Mouse (Mus musculus): ENCODE measurements around the gene Hcn1.

DNA sequence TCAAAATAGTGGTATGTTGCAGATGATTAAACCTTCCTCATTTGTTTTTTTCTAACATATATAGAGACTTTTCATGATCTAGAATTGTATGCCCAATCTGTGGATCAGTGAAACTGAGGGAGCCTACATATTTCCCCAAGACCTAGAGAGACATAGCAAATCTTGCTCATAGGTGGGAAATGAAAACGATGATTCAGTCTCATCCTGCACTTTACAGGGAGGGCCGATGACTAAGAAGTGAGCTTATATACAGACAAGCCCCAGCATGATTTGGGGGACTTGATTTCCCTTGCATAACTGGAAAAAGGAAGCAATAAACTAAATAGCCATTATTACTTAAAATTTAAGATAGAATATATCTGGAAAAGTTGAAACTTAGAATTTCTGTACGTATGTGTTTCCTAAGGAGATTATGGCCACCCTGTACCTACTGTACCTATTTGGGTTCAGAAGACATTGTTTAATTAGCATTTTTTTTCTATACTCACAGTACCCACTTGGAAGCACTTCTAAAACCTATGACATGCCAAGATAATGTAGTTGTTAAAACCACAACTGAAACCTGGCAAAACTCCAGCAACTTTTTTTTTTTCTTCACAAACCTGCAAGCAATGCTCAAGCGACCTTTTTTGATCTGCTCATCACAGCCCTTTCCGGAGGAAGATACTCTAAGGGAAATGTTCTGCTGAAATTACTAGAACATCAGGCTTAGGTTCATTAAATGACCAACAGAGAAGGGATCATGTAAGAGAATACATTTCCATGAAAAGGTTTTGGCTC is 3.0 kb downstream of the Hcn1 start:
- TF ChIP-seq POLR2A (IDR thresholded peaks at IDR 0.05; ENCODE audit: low read depth, low read length): no peak
- TF ChIP-seq CTCF (IDR thresholded peaks at IDR 0.05; ENCODE audit: extremely low read depth, insufficient read depth, insufficient read length, insufficient replicate concordance): no peak
